Mouse (Mus musculus): ENCODE measurements around the gene Slc4a4.

DNA sequence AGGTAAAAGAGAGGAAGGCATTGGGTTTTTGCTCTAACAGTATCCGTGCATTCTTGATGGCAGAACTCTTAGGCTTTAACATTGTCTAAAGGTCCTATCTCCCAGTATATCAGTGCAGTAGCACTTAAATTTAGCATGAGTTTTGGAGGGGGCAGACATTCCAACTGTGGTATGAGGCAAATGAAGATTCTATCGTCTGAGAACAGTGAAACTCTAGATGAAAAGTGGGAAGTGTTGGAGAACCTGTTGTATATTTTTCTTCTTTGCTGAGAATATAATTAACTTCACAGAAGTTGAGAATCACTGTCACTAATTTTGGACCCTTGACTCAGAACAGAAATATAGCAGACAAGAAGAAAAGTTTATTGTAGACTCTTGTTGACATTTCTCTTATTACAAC, 128.2 kb downstream of the Slc4a4 start:
- TF ChIP-seq CTCF (IDR thresholded peaks at IDR 0.05; ENCODE audit: low read depth, low read length) (no peak), POLR2A (IDR thresholded peaks at IDR 0.05; ENCODE audit: extremely low read depth, insufficient read depth, low read length) (no peak)
